Mouse (Mus musculus) heart, adult 10 weeks (tissue): Measurements from ENCODE around the gene Fam229b. TPM values are rescaled to one million over a fixed set of nuclear protein-coding genes. Genes with fewer than 3 reads are reported as not detected.

ENCODE experiments used
- polyA plus RNA-seq: library from polyadenylated mRNA; stranded (reverse); fragments of 350-450 nt; fragmentation: Illumina TruSeq; extraction: RNeasy Lipid Tissue Mini Kit (QIAGEN cat#74804); gene quantifications from one replicate; pipeline ENCODE4 v1.2.3, GENCODE M21; 2014; ENCODE audit warnings: low read depth, low replicate concordance

Fam229b gene
- 8.4 TPM for polyA plus RNA-seq

GRCm38 (mm10) chr10:39133462-39134310 is at the start of gene Fam229b, which contains the start of gene Tube1:
Fam229b (minus strand) TSS chr10:39133914.
Tube1 (plus strand) TSS chr10:39133976.

GRCm38 (mm10) chr10:39163694-39164093 is 30.0 kb upstream of the Fam229b start, which contains the start of gene Ccn6:
Ccn6 (minus strand) TSS chr10:39163794.

Other genes with a start within 250 kb of the Fam229b start
- gene Lama4, start 168.4 kb downstream of the Fam229b start, polyA plus RNA-seq, result 51.7 TPM
- 0.97 TPM for gene Tube1, start 62 bp upstream of the Fam229b start, polyA plus RNA-seq
- not detected for gene Ccn6, start 29.9 kb upstream of the Fam229b start, polyA plus RNA-seq
- gene Fyn, start 234.9 kb upstream of the Fam229b start, polyA plus RNA-seq, result 33.6 TPM